Mouse (Mus musculus): ENCODE data around the gene Dnah9. TPM values are rescaled to one million over a fixed set of nuclear protein-coding genes. Genes with fewer than 3 reads are reported as not detected.

Gene Dnah9
- total RNA-seq (2015) (not detected in 2 replicates), total RNA-seq (2017) (not detected in 2 replicates)

DNA sequence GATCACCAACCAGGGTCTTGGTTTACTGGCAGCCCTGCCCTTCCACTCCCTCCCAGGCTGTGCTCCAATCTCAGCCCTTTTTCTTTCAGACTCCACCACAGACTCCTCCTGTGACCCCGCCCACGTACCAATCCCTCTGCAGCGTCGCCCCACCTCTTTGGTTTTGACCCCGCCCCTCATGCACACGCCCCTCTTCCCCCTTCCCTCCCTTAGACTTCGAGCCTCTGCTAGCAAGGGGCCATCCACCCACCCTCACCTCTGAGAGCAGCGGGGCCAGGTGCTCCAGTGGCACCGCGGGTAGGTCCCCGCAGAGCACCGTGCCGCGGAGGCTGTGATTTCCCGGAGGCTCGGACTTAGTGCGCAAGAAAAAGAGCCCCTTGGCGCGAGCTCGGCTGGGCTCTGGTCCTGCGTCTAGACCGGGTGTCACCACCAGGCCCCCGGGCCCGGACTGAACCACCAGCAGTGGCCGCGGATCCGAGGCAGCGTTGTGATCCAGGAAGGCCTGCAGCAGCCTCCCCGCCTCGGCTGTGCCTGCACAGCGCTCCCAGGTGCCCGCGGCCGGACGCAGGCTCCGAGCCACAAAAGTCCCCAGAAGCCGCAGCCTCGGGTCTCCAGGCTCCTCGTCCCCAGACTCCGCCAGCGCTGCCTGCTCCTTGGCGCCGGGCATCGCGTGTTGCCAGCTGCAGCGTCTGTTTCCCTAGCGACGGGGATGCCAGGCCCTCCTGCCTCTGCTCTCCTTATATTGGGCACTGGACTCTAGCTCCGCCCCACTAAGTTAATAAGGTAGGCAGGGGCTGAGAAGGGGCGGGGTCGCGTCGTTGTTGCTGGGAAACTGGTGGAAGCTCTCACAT lies at the start of gene Dnah9:
Gene Dnah9 (minus strand): TSS at position 751 of the 851 bp plus-strand sequence.
- peak; percentile 26 for ATAC-seq (replicated peaks; ENCODE audit: poor library complexity)

DNA sequence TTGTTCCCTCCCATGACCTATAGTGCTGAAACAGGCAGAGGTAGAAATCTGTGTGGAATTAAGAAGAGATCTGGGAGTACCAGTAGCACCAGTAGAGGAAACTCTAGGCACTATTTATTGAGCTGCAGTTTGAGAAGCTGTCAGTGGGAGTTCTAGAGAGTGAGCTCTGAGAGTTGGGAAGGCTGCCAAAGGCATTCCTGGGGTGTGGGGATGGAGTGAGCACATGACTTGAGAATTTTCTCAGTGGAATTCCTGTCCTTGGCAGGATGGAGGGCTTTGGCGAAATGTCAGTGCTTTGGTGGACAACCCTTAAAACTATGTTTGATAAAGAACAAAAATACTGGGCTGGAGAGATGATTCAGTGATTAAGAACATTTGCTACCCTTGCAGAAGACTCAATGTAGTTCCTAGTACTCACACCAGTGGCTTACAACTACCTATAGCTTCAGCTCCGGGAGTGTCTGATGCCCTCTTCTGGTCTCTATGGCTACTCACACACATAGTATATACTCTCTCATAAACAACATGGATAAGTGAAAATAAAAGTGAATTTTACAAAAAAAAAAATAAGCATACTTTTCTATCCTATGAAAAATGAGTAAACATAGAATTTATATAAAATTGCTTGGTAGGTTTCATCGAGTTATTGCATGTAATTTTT lies 20.4 kb upstream of the Dnah9 start:
- no peak for ATAC-seq (replicated peaks; ENCODE audit: poor library complexity)

DNA sequence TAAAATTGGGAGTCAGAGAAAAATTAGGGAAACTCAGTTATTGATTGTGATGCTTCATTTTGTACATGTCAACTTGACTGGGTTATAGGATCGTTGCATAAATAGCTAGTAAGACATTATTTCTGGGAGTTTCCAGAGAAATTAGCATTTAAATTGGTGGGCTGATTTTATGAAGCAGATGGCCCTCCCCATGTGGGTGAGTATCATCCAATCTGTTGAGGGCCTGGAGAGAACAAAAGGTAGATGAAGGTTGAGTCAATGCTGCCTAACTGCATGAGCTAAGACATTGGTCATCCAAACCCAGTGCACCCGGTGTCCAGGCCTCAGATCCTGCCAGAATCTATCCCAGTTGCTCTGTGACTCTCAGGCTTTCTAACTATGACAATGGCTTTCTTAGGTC lies 19.8 kb upstream of the Dnah9 start:
- ATAC-seq (replicated peaks; ENCODE audit: poor library complexity) = no peak

DNA sequence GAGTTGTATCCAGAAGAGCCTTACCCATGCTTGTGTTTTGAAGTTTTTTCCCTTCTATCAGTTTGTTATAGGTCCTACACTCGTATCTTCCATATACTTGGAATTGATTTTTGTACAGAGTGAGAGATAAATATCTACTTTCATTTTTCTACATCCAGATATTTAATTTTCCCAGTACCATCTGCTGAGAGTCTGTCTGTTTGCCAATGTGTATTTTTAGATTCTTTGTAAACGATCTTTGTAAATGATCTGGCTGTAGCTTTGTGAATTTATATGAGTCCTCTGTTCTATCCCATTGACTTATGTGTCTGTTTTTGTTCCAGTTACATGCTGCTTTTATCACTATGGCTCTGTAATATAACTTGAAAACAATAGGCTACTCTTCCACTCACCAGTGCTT lies 9.4 kb upstream of the Dnah9 start:
- no peak for ATAC-seq (replicated peaks; ENCODE audit: poor library complexity)

DNA sequence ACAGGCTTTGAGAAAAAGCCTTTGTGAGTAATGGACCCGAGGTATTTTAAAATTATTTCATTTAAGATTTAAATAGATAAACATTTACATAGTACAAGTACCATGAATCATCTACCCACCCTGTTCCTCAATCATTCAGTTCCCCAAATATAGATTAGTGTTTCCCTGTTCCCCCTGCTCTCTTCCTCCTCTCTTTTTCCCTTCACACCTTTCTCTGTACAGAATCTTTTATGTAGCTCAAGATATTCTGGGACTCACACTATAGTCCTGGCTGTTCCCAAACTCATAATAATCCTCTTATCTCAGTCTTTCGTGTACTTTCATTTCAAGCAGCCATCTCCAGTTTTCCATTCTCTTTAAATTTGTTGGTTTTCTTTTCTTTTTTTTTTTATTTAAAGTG lies 4.3 kb downstream of the Dnah9 start:
- no peak for ATAC-seq (replicated peaks; ENCODE audit: poor library complexity)

DNA sequence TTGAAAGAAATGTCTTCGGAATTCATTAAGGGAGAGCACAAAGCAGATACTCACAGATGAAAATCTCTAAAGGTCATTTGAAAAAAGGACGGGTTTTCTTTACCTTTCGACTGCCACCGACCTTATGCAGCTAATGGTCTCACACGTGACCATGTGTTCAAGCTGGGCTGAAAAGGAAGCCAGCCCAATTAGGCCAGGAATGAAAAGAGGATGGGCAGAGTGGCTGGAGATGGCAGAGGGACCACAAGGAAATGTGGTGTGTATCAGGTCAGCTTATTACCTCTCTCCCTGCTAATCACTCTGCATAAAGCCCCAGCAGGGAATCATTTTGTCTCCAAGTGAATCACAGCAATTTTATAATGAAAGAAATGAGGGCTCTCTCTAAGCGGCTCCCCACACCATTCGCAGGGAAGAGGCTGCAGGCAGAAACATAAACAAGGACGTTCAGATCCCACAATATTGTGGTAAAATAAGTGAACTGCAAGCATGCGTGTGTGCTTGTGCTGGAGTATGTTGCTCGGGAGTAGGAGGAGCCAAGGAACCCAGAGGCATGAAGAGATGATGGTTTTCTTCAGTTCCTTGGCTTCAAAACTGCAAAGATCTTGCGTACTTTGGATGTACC lies 27.6 kb downstream of the Dnah9 start:
- no peak for ATAC-seq (replicated peaks; ENCODE audit: poor library complexity)

DNA sequence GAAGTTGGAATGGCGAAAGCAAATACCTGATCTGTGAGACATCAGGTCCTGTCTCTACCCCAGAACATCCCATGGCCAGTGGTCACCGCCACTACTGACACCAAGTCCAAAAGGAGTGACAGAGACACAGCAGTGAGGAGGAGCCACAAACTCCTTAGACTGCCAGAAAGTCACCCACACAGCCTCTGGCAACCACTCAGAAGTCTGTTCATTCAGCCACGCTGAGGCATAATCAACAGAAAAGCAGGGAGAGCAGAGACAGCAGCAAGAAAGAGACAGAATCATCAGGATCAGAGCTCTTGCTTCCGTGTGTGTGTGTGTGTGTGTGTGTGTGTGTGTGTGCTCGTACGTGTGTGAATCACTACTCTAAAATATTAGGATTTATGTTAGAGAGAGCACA lies 33.5 kb downstream of the Dnah9 start:
- ATAC-seq (replicated peaks; ENCODE audit: poor library complexity) = no peak

DNA sequence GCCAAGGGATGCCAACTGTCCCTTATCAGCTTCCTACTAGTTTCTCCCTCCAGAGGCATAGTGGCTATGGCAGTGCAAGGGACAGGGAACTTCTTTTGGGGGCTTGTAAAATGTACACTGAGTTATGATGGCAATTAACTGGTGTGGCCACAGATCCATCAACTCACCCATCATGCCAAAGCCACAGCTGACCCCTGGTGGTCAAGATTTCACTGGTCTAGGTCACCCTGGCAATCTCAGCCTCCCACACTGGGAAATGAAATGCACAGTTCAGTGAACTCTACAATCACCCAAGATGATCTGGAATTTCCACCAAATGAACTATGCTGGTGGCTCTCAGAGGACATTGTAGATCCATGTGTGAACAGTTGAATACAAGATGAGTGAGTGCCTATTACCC lies 42.2 kb downstream of the Dnah9 start:
- no peak for ATAC-seq (replicated peaks; ENCODE audit: poor library complexity)

DNA sequence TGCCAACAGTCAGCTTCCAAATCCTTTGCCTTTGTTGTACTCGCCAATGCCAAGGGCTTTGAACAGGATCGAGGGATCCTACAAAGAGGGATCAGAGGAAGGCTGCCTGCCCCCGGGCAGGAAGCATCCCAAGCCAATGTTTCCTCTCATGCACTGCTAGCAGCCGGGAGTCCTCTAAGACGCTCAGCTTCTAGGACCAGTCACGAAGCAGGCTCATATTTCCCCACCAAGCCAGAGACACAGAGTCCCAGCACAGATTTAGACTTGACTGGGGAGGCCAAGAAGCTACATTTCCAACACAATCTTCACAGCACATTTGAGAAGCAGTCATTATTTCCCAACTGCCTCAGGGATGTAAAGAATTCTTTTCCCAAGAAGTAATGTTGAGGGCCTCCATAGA lies 43.9 kb downstream of the Dnah9 start:
- ATAC-seq (replicated peaks; ENCODE audit: poor library complexity) = no peak

DNA sequence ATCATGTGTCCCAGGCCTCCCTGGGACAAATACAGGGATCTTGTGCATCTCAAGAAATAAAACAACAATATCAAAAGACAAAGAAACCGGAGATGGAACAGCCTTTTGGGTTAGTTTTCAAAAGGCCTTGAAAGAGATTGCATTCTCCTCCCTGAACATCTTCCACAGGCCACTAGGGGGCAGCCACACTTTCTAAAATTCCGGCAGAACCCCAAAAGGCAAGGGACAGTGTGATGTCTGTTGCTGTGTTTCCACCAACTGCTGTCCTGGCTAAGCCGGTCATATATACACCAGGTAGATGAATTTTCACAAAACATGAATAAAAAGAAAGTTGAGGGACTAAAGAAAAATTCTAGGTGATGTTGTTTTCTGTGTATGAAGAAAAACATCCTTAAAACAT lies 46.3 kb downstream of the Dnah9 start:
- 0 out of 2 replicates have a peak, but pooled peaks have one; percentile 31 for ATAC-seq (replicated peaks; ENCODE audit: poor library complexity)

DNA sequence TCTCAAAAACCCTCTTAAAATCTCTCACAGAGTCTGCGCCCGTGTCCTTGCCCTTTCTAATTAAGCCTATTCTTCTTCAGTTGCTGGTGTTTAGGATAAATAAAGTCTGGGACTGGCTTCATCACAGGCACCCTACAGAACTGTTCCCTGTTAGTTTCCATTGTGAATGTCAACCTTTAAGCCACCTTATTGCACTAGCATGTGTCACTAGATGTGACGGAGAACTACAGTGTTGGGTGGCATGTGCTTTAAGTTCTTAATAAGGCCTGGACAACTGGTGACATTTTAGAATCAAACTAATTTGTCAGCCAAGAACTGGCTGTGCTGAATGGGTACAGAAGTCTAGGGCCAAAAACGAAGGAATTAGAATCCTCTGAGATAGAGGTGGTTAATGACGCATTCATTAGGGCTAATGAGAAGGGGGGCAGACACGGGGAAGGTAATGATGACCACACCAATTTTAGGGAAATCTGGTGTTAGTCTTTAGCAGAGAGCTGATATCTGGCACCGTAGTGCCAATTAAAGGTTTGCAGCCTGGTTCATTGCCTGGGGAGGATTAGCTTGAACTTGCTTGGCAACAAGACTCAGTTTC lies 84.6 kb downstream of the Dnah9 start:
- no peak for ATAC-seq (replicated peaks; ENCODE audit: poor library complexity)

DNA sequence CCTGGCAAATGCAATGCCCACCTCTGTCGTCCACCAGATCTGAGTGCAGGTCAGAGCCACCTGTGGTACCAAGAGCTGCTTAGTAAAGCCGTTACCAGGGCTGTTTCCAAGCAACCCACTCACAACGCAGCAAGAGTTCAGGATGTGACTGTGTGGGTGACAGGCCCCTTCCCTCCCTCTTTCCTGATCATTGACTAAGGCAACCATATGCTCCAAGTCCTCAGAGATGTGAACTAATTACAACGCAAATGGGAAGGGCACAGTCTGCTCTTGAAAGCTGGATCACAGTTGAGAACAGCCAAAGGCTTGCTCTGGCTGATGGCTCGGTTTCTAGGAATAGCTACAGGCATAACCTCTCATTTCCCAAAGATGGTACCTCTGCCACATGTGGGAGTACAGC lies 95.4 kb downstream of the Dnah9 start:
- ATAC-seq (replicated peaks; ENCODE audit: poor library complexity) = no peak

DNA sequence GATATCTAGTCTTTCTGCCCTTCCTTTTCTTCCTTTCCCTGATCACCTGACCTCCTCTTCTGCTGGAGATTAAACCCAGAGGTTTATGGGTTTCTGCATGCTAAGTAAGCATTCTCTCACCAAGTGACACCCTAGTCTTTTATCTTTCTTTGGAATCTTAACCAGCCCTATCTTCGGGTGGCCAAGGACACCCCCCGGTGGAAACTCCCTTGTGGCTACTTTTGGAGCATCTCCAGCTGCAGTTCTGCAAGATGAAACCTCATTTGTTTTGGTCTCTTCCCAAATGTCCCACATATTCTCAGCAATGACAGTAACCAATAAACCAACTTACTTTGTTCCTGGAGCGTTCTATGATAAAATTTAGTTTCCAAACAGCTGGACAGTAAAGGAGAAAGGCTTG lies 109.4 kb downstream of the Dnah9 start:
- ATAC-seq (replicated peaks; ENCODE audit: poor library complexity) = no peak

DNA sequence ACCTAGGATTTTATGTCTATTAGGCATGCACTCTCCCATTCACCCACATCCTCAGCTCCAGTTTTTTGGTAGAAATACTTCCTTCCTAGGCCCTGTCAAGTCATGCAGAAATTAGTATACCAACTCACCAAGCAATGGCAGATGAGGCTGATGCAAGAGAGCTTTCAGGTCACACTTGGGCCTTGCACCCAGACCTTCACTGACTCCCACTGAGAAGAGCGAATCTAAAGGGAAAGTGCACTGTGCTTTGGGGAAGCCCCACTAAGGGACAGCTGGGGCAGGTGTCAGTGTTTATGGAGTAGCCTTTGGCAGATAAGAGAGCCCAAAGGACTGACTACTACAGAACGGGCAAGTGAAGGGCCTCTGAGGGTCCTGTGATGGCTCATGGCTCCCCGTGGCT lies 117.1 kb downstream of the Dnah9 start:
- ATAC-seq (replicated peaks; ENCODE audit: poor library complexity) = no peak

DNA sequence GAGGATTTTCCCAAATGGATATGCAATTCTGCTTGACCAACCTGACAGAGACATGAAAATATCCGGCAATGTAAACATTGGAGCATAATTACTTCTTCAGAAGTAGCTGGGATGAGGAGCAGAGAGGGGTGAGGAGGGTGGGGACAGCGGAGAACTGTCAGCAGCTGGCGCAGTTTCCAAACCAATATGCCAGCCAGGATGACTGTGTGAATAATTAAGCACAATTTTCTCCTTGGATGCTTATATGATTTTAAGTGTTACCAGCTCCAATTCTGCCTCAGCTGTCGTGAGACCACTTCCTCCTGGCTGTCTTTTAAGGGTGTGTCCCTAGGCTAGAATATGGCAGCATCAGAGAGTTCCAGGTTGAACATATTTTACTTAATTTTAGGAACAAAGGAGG lies 119.2 kb downstream of the Dnah9 start:
- no peak for ATAC-seq (replicated peaks; ENCODE audit: poor library complexity)

DNA sequence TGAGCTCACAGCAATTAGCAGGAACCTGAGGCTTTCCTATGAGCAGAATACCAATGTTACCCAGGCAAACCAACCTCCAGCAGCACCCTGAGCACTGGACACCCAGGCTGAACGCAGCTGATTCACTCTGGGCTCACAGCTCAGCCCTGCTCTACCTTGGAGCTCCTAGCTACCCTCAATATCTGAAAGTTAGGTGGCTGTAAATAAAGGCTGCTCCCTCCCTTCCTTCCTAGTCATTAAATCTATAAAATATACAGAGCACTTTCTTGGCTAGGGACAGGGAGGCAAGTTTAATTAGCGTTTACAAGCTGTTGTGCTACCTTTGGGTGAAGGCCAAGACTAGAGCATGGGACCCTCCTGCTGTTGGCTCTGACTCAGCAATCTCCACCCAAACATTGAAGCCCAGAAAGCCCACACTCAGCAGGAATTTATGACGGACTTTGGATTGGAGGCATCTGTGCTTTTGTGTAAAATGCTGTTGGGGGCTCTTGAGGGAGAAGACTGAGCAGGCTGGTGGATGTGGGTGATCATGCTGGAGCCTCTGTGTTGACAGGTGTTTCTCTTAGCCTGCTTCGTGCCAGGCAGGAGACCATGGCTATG lies 121.7 kb downstream of the Dnah9 start:
- no peak for ATAC-seq (replicated peaks; ENCODE audit: poor library complexity)

DNA sequence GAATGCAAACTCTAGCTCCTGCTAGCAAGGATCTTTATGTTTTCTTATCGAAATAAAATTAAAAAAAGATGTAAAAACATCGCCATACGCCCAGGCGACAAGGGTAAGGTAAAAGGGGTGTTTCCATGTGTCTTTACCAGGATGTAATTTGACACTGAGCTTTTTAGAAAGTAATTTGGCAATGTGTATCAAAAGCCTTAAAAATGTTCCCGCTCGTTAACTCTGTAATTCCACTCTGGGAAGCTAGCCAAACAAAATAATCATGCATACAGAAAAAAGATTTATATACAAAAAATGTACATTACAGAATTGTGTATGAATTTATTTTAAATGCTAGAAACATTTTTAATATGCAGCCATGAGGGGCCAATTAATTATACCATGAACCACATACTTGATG lies 124.7 kb downstream of the Dnah9 start:
- no peak for ATAC-seq (replicated peaks; ENCODE audit: poor library complexity)

DNA sequence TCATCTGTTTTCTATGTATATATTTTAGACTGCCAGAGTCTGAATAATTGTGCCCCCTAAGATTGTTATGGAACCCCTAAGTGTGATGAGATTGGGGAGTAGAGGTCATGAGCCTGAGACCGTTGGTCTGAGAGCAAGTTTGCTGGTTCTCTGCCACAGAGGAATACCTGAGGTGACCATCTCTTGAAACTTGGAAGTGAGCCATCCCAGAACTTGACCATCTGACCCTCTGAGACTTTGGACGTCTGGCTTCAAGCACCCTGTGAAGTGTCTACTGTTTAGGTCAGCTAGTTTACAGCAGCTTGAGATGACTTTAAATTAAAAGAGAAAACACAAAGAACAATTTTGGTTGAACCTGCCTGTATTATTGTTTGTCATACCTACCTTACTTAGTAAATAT lies 125.8 kb downstream of the Dnah9 start:
- no peak for ATAC-seq (replicated peaks; ENCODE audit: poor library complexity)

DNA sequence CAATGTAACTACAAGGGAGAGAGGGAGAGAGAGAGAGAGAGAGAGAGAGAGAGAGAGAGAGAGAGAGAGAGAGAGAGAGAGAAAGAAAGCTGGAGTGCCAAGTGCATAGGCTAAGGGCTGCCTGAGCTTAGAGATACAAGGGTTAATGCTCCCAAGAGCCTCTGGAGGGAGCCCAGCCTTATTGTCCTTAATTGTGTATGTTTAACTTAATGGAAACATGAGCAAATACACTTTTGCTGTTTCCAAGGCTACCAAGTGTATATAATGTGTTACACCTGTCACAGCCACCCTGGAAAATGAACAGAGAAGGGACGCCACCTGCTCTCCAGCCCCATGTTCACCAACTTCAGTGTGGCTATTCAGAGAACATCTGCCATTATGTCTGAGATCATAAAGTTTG lies 142.6 kb downstream of the Dnah9 start:
- no peak for ATAC-seq (replicated peaks; ENCODE audit: poor library complexity)

DNA sequence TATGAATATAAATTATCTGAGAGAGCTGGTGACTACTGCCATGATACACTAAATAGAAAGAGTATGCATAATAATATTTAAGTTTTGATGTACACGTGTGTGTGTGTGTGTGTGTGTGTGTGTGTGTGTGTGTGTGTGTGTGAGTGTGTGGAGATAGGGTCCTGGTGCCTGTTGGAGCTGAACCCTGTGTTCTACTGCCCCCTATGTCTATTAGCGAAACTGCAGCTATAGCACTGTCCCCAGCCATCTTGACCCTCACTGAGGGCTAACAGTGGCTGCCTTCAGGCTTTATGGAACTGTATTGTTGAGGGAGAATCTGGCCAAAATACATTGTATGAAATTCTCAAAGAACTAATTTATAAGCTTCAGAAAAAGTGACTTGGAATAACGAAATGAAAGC lies 192.5 kb downstream of the Dnah9 start:
- no peak for ATAC-seq (replicated peaks; ENCODE audit: poor library complexity)

DNA sequence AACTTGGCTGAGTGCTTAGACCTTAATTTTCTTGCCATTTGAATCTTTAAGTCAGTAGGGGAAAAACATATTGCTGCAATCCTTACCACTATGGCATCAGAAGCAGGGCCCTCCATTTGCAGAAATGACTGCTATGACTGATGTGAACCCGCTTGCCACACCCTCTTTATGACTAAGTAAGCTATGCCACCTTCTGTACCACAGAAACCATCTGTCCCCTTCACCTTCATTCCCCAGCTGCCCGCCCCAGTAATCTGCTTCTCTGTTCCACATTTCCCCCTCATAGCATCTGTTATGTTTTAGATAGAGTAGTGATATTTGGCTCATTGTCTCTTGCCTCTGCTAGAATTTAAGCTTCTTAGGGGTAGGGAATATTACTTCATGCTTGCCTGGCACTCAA lies 237.6 kb downstream of the Dnah9 start:
- no peak for ATAC-seq (replicated peaks; ENCODE audit: poor library complexity)

All from megakaryocyte progenitor cell, adult 5-6 weeks (primary cell).